Mouse (Mus musculus): ENCODE results near the gene Efemp2. TPM values are rescaled to one million over a fixed set of nuclear protein-coding genes. Genes with fewer than 3 reads are reported as not detected.

The Efemp2 gene
- polyA plus RNA-seq, 1 experiment: 368 TPM

DNA sequence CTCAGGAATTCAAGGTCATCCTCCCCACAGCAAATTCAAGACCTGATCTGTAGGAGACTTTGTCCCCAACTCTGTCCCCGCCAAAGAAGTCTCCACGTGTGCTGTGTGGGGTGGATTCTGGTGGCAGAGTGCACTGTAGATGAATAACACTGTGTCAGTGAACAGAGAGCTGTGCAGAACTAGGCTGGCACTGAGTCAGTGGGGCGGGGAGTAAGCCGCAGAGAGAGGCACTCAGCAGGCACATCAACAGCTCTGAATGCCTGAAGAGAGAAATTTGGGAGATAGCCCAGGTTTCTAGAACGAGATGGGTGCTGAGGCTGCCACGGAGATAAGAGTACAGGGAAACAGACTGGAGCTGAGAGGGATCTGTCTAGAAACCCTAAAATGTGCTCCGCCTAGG, 14.7 kb upstream of the Efemp2 start:
- no peak for TF ChIP-seq POLR2A (IDR thresholded peaks at IDR 0.05; ENCODE audit: low read depth, low read length)
- no peak for TF ChIP-seq CTCF (IDR thresholded peaks at IDR 0.05; ENCODE audit: borderline replicate concordance, insufficient read depth, low read length)

DNA sequence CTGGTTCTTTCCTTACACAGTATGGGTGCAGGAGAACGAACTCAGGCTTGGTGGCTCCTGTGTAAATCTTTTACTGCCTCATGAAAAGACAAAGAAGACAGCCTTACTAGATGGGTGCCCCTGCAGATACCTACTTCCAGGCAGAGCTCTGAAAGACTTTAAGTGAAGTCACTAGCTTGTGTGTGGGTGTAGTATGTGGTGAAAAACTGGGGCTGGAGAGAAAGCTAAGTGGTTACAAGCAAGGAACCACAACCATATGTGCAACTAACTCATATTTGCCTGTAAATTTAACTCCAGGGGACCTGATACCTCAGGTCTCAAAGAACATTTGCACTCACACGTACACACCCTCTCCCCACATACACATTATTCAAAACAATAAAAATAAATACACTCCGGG, 13.9 kb upstream of the Efemp2 start:
- peak overlapping the region; percentile 82; the same call in 1 of the 2 replicates for H3K27ac ChIP-seq (ENCODE audit: insufficient read depth, low read length)
- H3K4me3 ChIP-seq (ENCODE audit: insufficient read depth, low read length): peak overlapping the region; percentile 84; the same call in 1 of the 2 replicates
- peaks cover 20% of the 10 kb centered on the region; the same call in 1 of the 2 replicates for H3K4me1 ChIP-seq (ENCODE audit: control insufficient read depth, insufficient read depth, low read length)
- TF ChIP-seq CTCF (IDR thresholded peaks at IDR 0.05; ENCODE audit: borderline replicate concordance, insufficient read depth, low read length): no peak
- 0 out of 2 replicates have a peak, but pooled peaks have one; percentile 20 for TF ChIP-seq POLR2A (IDR thresholded peaks at IDR 0.05; ENCODE audit: low read depth, low read length)

More for the DNA sequence above, 14.7 kb upstream of the Efemp2 start:
- Histone ChIP-seq H3K4me1 (ENCODE audit: control insufficient read depth, insufficient read depth, low read length) (peaks cover 21% of the 10 kb centered on the region; the same call in 1 of the 2 replicates), H3K27ac (ENCODE audit: insufficient read depth, low read length) (no peak overlapping the region), H3K4me3 (ENCODE audit: insufficient read depth, low read length) (no peak overlapping the region)

DNA sequence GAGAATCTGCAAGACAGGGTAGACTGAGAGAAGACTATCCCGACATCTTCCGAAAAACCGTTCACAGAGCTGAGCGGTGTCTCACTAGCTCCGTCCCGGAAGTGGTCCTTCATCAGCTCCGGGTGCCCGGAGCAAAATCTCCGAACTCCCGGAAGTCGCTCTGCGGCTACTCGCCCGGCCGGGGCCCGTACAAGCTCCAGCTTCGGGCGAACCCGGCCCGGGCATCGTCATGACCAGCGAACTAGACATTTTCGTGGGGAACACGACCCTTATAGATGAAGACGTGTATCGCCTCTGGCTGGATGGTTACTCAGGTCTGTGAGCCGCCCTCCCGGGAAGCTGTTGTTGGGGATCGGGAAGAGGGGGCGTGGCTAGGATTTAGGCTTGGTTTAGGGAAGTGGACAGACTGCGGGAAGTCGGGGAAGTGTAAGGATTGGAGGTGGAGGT, 13.3 kb upstream of the Efemp2 start, which contains the start of gene Fibp:
Fibp (plus strand) TSS at position 151 of the 447 bp plus-strand sequence.
- H3K27ac ChIP-seq (ENCODE audit: insufficient read depth, low read length): peak within 1 kb of the TSS; percentile 82
- H3K4me1 ChIP-seq (ENCODE audit: control insufficient read depth, insufficient read depth, low read length): peaks cover 16% of the 10 kb centered on the region; the same call in 1 of the 2 replicates
- TF ChIP-seq CTCF (IDR thresholded peaks at IDR 0.05; ENCODE audit: borderline replicate concordance, insufficient read depth, low read length): no peak
- TF ChIP-seq POLR2A (IDR thresholded peaks at IDR 0.05; ENCODE audit: low read depth, low read length): peak; percentile 85
- peak within 1 kb of the TSS; percentile 84 for H3K4me3 ChIP-seq (ENCODE audit: insufficient read depth, low read length)

DNA sequence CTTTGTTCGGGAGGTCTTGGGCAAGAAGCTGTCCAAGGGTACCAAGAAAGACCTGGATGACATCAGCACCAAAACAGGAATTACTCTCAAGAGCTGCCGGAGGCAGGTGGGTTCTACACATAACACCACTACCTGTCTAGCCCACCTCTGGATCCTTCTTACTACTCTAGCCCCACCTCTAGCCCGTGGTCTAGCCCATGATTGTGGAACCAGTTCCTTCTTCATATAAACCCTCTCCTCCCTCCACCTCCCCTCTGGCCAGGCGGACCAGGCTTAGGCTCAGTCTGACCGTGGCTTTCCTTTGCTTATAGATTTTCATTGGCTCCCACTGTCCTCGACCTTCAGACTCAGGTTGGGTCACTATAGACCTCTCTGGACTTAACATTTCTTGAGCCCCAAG, 12.3 kb upstream of the Efemp2 start:
- Histone ChIP-seq H3K27ac (ENCODE audit: insufficient read depth, low read length) (no peak overlapping the region), H3K4me3 (ENCODE audit: insufficient read depth, low read length) (peak overlapping the region; percentile 84), H3K4me1 (ENCODE audit: control insufficient read depth, insufficient read depth, low read length) (peaks cover 14% of the 10 kb centered on the region; the same call in 1 of the 2 replicates)
- TF ChIP-seq CTCF (IDR thresholded peaks at IDR 0.05; ENCODE audit: borderline replicate concordance, insufficient read depth, low read length) (no peak), POLR2A (IDR thresholded peaks at IDR 0.05; ENCODE audit: low read depth, low read length) (no peak)

DNA sequence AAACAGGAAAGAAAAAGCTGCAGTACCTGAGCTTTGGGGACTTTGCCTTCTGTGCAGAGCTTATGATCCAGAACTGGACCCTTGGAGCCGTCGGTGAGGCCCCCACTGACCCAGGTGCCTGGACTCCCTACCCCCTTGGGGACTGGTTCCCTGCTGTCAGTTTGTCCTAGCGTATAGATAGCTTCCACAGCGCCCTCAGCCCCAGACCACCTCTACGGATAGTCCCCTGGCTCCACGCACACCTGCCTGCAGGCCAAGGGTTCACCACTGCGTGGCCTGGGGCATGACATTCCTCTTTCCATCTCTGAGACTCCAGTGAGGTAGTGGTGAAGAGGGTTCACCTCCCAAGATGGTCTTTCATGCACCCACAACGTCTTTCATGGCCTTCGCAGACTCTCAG, 10.5 kb upstream of the Efemp2 start:
- TF ChIP-seq CTCF (IDR thresholded peaks at IDR 0.05; ENCODE audit: borderline replicate concordance, insufficient read depth, low read length) (no peak), POLR2A (IDR thresholded peaks at IDR 0.05; ENCODE audit: low read depth, low read length) (no peak)
- peaks cover 12% of the 10 kb centered on the region for H3K4me1 ChIP-seq (ENCODE audit: control insufficient read depth, insufficient read depth, low read length)
- no peak overlapping the region for H3K4me3 ChIP-seq (ENCODE audit: insufficient read depth, low read length)
- no peak overlapping the region for H3K27ac ChIP-seq (ENCODE audit: insufficient read depth, low read length)

DNA sequence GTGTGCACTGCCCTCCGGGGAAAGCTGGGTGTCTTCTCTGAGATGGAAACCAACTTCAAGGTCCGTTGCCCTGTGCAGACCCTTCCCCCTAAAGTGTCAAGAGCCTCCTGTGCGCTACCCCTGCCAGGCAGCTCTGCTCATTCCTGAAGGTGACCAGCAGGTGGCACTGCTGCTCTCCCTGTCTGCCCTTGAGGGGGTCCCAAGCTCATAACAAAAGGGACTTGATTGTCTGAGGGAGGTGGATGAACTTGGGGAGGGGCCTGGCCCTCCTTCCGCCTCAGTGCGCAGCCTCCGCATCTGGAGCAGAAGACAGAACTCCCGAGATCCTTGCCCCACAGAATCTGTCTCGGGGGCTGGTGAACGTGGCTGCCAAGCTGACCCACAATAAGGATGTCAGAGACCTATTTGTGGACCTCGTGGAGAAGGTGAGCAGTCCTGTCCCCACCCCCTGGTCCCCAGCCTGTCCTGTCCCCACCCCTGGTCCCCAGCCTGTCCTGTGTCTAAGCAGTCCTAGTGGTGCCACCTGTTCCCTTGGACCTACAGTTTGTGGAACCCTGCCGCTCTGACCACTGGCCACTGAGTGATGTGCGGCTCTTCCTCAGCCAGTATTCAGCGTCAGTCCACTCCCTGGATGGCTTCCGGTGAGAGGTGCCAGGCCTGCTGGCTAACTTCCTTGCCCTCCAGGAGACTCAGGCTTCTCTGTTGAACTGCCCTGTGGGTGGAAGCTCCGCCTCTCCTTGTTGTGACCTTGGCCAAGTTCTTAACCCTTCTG, 9.8 kb upstream of the Efemp2 start:
- TF ChIP-seq CTCF (IDR thresholded peaks at IDR 0.05; ENCODE audit: borderline replicate concordance, insufficient read depth, low read length): peak; percentile 94
- no peak for TF ChIP-seq POLR2A (IDR thresholded peaks at IDR 0.05; ENCODE audit: low read depth, low read length)
- H3K4me3 ChIP-seq (ENCODE audit: insufficient read depth, low read length): no peak overlapping the region
- H3K27ac ChIP-seq (ENCODE audit: insufficient read depth, low read length): no peak overlapping the region
- H3K4me1 ChIP-seq (ENCODE audit: control insufficient read depth, insufficient read depth, low read length): peaks cover 9% of the 10 kb centered on the region; the same call in 1 of the 2 replicates

DNA sequence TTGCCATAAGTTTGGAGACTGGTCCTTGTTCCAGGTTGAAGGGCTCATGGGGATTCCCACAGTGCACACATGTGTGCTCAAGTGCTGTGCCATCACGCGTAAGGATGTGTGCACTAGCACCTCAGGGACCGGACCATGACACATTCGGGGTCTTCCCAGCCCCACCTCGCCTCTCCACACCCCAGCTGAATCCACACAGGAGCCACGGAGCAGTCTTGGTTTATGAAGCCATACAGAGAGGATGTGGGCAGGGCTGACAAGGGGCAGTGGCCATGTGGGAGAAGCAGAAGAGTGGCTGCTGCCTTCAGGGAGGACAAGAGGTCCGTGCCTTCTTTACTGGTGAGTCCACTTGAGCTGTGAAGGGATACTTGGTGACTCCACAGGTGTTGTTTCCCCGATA, 8.7 kb upstream of the Efemp2 start:
- TF ChIP-seq POLR2A (IDR thresholded peaks at IDR 0.05; ENCODE audit: low read depth, low read length) (no peak), CTCF (IDR thresholded peaks at IDR 0.05; ENCODE audit: borderline replicate concordance, insufficient read depth, low read length) (no peak)
- Histone ChIP-seq H3K4me3 (ENCODE audit: insufficient read depth, low read length) (no peak overlapping the region), H3K27ac (ENCODE audit: insufficient read depth, low read length) (no peak overlapping the region), H3K4me1 (ENCODE audit: control insufficient read depth, insufficient read depth, low read length) (peaks cover 9% of the 10 kb centered on the region; the same call in 1 of the 2 replicates)

DNA sequence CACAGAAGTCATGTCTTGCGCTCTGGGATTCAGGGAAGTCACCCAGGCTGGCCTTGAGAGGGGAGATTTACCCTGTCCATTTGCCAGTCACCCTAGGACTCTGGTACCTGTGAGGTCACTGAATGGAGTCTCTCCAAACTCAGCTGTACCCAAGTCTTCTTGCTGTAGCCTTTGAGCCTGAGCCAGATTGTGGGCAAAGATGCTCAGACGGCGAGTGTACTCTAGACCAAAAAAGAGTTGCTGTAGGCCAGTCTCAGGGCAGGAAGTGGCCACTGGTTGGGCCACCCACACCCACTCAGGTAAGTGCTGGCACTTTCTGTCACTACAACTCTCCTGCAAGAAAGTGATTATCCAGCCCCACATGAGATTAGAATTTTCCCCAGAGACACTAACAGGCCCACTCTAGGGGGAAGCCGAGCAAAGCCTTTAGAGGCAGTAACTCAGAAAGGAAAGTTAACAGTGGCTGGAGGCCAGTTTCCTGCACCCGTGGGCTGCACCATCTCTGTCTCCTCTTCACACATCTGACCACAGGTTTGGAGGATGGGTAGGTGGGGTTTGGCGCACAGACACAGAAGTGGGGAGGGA, 6.7 kb upstream of the Efemp2 start:
- no peak for TF ChIP-seq POLR2A (IDR thresholded peaks at IDR 0.05; ENCODE audit: low read depth, low read length)
- no peak for TF ChIP-seq CTCF (IDR thresholded peaks at IDR 0.05; ENCODE audit: borderline replicate concordance, insufficient read depth, low read length)
- Histone ChIP-seq H3K27ac (ENCODE audit: insufficient read depth, low read length) (no peak overlapping the region), H3K4me1 (ENCODE audit: control insufficient read depth, insufficient read depth, low read length) (peaks cover 3% of the 10 kb centered on the region; the same call in 1 of the 2 replicates), H3K4me3 (ENCODE audit: insufficient read depth, low read length) (no peak overlapping the region)

DNA sequence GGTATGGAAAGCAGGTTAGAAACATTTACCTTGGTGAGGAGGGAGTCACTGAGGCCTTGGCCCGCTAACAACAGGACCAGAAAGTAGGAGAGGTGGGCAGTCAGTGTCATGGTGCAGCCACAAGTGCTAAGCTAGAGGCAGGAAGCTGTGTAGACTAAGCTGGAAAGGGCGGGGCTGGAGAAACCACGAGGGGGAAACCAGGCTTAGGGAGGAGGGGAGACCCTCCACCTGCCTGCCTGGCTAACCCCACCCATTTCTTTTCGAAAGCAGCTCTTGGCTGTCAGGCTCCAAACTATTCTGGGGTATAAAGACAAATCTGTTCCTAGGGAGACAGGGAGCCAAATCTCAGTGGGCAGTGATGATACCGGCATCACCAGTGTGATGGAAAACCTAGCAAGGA, 5.4 kb upstream of the Efemp2 start, which contains the start of gene Ctsw:
Ctsw (minus strand) TSS at position 134 of the 400 bp plus-strand sequence.
- Histone ChIP-seq H3K27ac (ENCODE audit: insufficient read depth, low read length) (no peak within 1 kb of the TSS), H3K4me1 (ENCODE audit: control insufficient read depth, insufficient read depth, low read length) (peaks cover 3% of the 10 kb centered on the region; the same call in 1 of the 2 replicates)
- TF ChIP-seq CTCF (IDR thresholded peaks at IDR 0.05; ENCODE audit: borderline replicate concordance, insufficient read depth, low read length): no peak
- no peak for TF ChIP-seq POLR2A (IDR thresholded peaks at IDR 0.05; ENCODE audit: low read depth, low read length)

More for the DNA sequence above, 5.4 kb upstream of the Efemp2 start, which contains the start of gene Ctsw:
- H3K4me3 ChIP-seq (ENCODE audit: insufficient read depth, low read length): no peak within 1 kb of the TSS

All from embryonic fibroblast, embryonic 13.5 days (primary cell).